Mouse (Mus musculus) gonadal fat pad, adult 2 months (tissue): ENCODE data around the gene Hexb. TPM values are rescaled to one million over a fixed set of nuclear protein-coding genes. Genes with fewer than 3 reads are reported as not detected.

Source experiments
- DNase-seq: peaks from one replicate; pipeline ENCODE4 v3.0.0-alpha.2; 2012; ENCODE audit warnings: low read depth
- polyA plus RNA-seq: library from polyadenylated mRNA; depleted of rRNA; stranded (reverse); fragments of >200 nt; gene quantifications from 2 replicates; pipeline ENCODE4 v1.2.3, GENCODE M21; 2012

The Hexb gene
- polyA plus RNA-seq, 1 experiment: 200 TPM

- DNase-seq: no peak
These were observed 26.3 kb upstream of the Hexb start for GRCm38 (mm10) chr13:97224341-97224982.

- DNase-seq: no peak
These were observed 25.7 kb upstream of the Hexb start for GRCm38 (mm10) chr13:97223856-97224255.

GRCm38 (mm10) chr13:97220022-97220421 lies 21.9 kb upstream of the Hexb start:
- DNase-seq: no peak

- no peak for DNase-seq
These were observed 18.0 kb upstream of the Hexb start for GRCm38 (mm10) chr13:97216196-97216595.

GRCm38 (mm10) chr13:97215563-97215962 lies 17.4 kb upstream of the Hexb start:
- no peak for DNase-seq

GRCm38 (mm10) chr13:97214583-97215268 lies 16.6 kb upstream of the Hexb start:
- no peak for DNase-seq

GRCm38 (mm10) chr13:97208500-97209010 lies 10.4 kb upstream of the Hexb start:
- no peak for DNase-seq

GRCm38 (mm10) chr13:97208112-97208478 lies 9.9 kb upstream of the Hexb start:
- no peak for DNase-seq

- DNase-seq: no peak
These were observed 9.4 kb upstream of the Hexb start for GRCm38 (mm10) chr13:97207472-97208111.

- no peak for DNase-seq
These were observed 7.9 kb upstream of the Hexb start for GRCm38 (mm10) chr13:97206046-97206445.

- DNase-seq: peak; percentile 52
These were observed 7.0 kb upstream of the Hexb start for GRCm38 (mm10) chr13:97205052-97205701.

- DNase-seq: no peak
These were observed 3.7 kb upstream of the Hexb start for GRCm38 (mm10) chr13:97201896-97202295.

- DNase-seq: no peak
These were observed 2.9 kb upstream of the Hexb start for GRCm38 (mm10) chr13:97201076-97201475.

- no peak for DNase-seq
These were observed 966 bp upstream of the Hexb start for GRCm38 (mm10) chr13:97199123-97199522.

GRCm38 (mm10) chr13:97196925-97197218 lies 1.3 kb downstream of the Hexb start:
- DNase-seq: no peak

GRCm38 (mm10) chr13:97196186-97196924 lies 1.8 kb downstream of the Hexb start:
- DNase-seq: no peak

GRCm38 (mm10) chr13:97193420-97193819 lies 4.7 kb downstream of the Hexb start:
- DNase-seq: no peak

- DNase-seq: no peak
These were observed 5.5 kb downstream of the Hexb start for GRCm38 (mm10) chr13:97192649-97193048.

GRCm38 (mm10) chr13:97187693-97188092 lies 10.5 kb downstream of the Hexb start:
- no peak for DNase-seq

- DNase-seq: no peak
These were observed 11.8 kb downstream of the Hexb start for GRCm38 (mm10) chr13:97186346-97186745.

- no peak for DNase-seq
These were observed 13.5 kb downstream of the Hexb start for GRCm38 (mm10) chr13:97184656-97185055.

GRCm38 (mm10) chr13:97184168-97184567 lies 14.0 kb downstream of the Hexb start:
- no peak for DNase-seq
